Mouse (Mus musculus) embryonic stem cell, embryonic (primary cell): ENCODE data around the gene Plekhh3.

Experiments
- CTCF ChIA-PET, 4 experiments: fragments of 300-600 bp in 2 of 4; fragments of 350-600 bp in 2 of 4; sonication (Branson Sonifier 250); formaldehyde crosslinking; loops; one replicate each; lab custom pipeline; 2022; ENCODE audit warnings: inconsistent platforms in 2 of 4; lab: Charles Lee
- POLR2A ChIA-PET, 4 experiments: fragments of 300-600 bp in 2 of 4; fragments of 350-600 bp in 2 of 4; sonication (Branson Sonifier 250); formaldehyde crosslinking; loops; one replicate each; lab custom pipeline; 2022; ENCODE audit warnings: antibody characterized with exemption in 4 of 4, inconsistent platforms in 1 of 4; lab: Charles Lee

The Plekhh3 gene

DNA sequence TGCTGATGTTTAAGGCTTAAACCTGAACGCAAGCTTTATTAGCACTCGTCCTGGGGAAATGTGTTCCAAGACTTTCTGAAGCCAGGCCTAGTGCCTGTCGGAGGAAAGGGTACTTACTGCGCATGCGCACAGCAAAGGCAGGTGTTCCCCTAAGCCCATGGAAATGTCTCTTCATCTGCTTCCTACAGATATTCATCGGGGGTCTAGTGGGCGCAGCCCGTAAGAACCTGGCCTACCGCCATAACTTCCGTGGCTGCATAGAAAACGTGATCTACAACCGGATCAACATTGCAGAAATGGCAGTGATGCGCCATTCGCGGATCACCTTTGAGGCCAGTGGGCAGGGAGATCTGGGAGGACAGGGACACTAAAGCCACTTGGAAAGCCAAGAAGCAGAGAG, 8.2 kb upstream of the Plekhh3 start:
- ChIA-PET POLR2A (interaction anchor here in 2 of 4 experiments (0.8 to 4.0 kb wide), 6 partner anchors 14 to 123 kb away, joined by 3 to 20 read pairs (median 4); partner anchors contain the start of genes Becn1 (in 2 of the 2) and Coasy (in 1 of the 2)), CTCF (interaction anchor here in 3 of 4 experiments (0.7 to 3.5 kb wide), 6 partner anchors 12 to 822 kb away, joined by 3 to 33 read pairs (median 4); no protein-coding TSS in a partner anchor)

DNA sequence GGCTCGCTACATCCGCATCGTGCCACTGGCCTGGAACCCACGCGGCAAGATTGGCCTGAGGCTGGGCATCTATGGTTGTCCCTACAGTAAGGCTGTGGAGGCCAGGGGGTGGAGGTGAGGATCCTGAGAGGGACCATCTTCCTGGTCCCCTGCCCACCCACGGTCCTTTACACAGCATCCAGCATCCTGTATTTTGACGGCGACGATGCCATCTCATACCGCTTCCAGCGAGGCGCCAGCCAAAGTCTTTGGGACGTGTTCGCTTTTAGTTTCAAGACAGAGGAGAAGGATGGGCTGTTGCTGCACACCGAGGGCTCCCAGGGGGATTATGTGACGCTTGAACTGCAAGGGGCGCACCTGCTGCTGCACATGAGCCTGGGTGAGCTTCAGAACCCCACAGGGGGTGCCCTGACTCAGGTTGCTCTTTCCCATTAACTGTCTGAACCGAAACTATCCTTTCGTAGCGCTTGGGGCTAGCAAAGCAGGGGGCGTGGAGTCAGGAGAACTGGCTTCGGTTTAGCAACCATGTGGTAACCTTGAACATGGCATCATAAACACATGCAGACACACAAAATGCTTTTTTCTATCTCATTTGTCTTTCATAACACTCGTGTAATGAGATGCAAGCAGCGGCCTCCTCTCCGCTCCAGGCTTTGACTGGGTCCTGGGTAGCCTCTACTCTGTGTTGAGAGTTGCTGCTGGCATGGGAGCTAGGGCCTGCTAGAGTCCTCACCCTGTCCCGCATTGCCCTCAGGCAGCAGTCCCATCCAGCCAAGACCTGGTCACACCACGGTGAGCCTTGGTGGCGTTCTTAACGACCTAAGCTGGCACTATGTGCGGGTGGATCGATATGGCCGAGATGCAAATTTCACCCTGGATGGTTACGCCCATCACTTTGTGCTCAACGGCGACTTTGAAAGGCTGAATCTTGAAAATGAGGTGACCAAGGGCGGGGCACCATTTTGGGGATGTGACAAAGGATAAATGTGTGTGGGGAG, 7.2 kb upstream of the Plekhh3 start:
- ChIA-PET CTCF (interaction anchor here in 3 of 4 experiments (0.5 to 8.3 kb wide), 24 partner anchors 12 to 221 kb away, joined by 3 to 135 read pairs (median 7); partner anchors contain the start of genes Becn1 (in 1 of the 3), Mlx (in 1 of the 3), Psmc3ip (in 1 of the 3) and Wnk4 (in 1 of the 3)), POLR2A (interaction anchor here (0.6 to 4.0 kb wide), 11 partner anchors 13 to 1939 kb away, joined by 3 to 20 read pairs (median 3); partner anchors contain the start of genes Becn1 (in 2 of the 4), Coasy (in 1 of the 4), Psmc3ip (in 1 of the 4) and Rpl27 (in 1 of the 4))

- POLR2A ChIA-PET, result interaction anchor here in 3 of 4 experiments (0.6 to 4.0 kb wide), 51 partner anchors 11 to 564 kb away, joined by 3 to 20 read pairs (median 4); partner anchors contain the start of genes Psmc3ip (in 3 of the 3), Rpl27 (in 3 of the 3), Becn1 (in 2 of the 3) and Naglu (in 2 of the 3)
Observed at GRCm38 (mm10) chr11:101176933-101177773, 6.0 kb upstream of the Plekhh3 start.

GRCm38 (mm10) chr11:101176117-101176691, 5.1 kb upstream of the Plekhh3 start:
- ChIA-PET POLR2A (interaction anchor here (0.6 to 4.0 kb wide), 45 partner anchors 9 to 563 kb away, joined by 3 to 20 read pairs (median 4); partner anchors contain the start of genes Rpl27 (in 3 of the 4), Becn1 (in 2 of the 4), Naglu (in 2 of the 4) and Psmc3ip (in 2 of the 4)), CTCF (interaction anchor here (0.6 to 8.3 kb wide), 118 partner anchors 8 to 536 kb away, joined by 3 to 135 read pairs (median 5); partner anchors contain the start of genes Becn1 (in 4 of the 4), Psmc3ip (in 4 of the 4), Cntd1 (in 2 of the 4) and Coa3 (in 2 of the 4))

More at GRCm38 (mm10) chr11:101176933-101177773, 6.0 kb upstream of the Plekhh3 start:
- CTCF ChIA-PET, result interaction anchor here (0.6 to 8.3 kb wide), 128 partner anchors 8 to 537 kb away, joined by 3 to 135 read pairs (median 4); partner anchors contain the start of genes Becn1 (in 4 of the 4), Psmc3ip (in 4 of the 4), Cntd1 (in 2 of the 4) and Coa3 (in 2 of the 4)

DNA sequence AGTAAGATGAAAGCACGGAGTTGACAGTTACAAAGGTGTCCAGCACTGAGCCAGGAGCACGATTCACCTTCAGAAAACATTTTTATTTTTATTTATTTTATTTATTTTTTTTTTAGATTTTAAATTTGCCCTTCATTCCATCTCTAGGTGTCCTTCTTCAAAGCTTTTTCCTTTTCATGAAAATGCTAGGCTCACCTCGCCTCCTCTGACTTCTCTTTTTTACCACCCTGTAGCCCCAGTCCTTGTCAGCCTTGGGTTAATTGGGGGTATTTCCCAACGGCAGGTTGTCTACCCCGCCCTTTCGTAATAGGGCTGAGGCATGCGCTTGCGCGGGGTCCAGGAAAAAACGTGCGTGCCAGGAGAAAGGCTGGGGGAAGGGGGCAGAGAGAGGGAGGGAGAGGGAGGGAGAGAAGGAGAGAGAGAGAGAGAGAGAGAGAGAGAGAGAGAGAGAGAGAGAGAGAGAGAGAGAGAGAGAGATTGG, 4.5 kb upstream of the Plekhh3 start:
- CTCF ChIA-PET, result interaction anchor here (0.6 to 8.3 kb wide), 71 partner anchors 8 to 505 kb away, joined by 3 to 135 read pairs (median 6); partner anchors contain the start of genes Becn1 (in 2 of the 4), Naglu (in 2 of the 4), Psmc3ip (in 2 of the 4) and Cavin1 (in 1 of the 4)
- POLR2A ChIA-PET, result interaction anchor here (0.6 to 4.0 kb wide), 24 partner anchors 8 to 281 kb away, joined by 3 to 20 read pairs (median 5); partner anchors contain the start of genes Rpl27 (in 2 of the 4), Becn1 (in 1 of the 4), Cntd1 (in 1 of the 4) and Coa3 (in 1 of the 4)

DNA sequence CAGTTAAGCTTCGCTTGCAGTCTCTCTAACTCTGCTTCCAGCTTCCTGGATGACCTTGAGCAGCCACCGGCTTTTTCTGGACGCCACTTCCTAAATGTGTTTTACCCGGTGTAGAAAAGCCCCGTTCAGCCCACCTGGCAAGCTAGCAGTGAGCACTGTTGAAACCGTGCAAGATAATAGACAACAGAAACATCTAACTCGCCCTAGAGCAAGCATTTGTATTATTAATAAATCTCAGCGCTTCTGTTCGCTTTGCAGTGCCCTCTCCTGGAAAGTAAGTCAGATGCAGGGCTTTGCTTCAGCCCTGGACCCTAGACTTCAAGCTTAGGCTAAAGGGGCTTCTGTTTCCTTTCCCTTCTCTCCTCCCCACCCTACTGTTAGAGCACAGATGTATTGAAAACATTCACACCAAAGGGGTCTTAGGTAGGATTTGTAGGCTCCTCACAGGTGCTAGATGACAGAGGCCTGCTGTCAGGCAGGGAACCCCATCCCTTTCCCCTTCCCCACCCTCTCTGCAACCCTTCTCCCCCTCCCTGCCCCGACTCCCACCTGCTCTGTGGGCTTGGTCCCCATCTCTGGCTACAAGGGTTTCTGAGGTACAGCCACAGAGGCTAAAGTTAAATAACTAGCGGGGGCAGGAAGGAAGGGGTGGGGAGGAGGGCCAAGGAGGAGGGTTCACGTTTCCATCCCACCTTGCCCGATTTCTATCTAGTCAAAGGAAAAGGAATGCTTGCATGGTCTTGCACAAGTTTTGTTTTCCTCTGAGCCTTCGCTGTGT, 3.9 kb upstream of the Plekhh3 start, which contains the start of gene Ccr10:
Gene Ccr10 (minus strand): TSS at position 593 of the 778 bp plus-strand sequence.
- CTCF ChIA-PET, result interaction anchor here in 3 of 4 experiments (0.6 to 8.3 kb wide), 14 partner anchors 11 to 342 kb away, joined by 3 to 135 read pairs (median 6); partner anchors contain the start of genes Coasy (in 1 of the 3), Psmc3ip (in 1 of the 3), Retreg3 (in 1 of the 3) and Tubg1 (in 1 of the 3)
- POLR2A ChIA-PET, result interaction anchor here in 2 of 4 experiments (1.1 to 4.6 kb wide), 10 partner anchors 10 to 267 kb away, joined by 3 to 23 read pairs (median 5); partner anchors contain the start of genes Retreg3 (in 1 of the 2), Rpl27 (in 1 of the 2) and Tubg1 (in 1 of the 2)

DNA sequence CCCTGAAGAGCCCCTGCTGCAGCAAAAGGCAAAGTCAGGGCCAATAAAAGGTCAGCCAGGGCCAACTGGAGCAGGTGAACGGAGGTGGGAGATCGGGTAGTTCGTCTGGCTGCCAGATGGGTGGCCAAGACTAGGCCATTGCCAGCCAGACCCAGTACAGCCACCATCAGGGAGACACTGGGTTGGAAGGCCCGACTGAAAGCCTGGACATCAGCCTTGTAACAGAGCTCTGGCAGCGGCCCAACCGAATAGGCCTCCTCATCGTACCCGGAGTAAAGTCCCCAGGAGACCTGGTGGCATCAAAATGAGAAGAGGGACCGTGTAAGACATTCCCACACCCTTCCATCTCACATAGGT, 3.2 kb upstream of the Plekhh3 start:
- ChIA-PET POLR2A (interaction anchor here in 2 of 4 experiments (1.1 to 4.6 kb wide), 9 partner anchors 11 to 268 kb away, joined by 3 to 23 read pairs (median 4); partner anchors contain the start of genes Mlx (in 1 of the 2), Retreg3 (in 1 of the 2), Rpl27 (in 1 of the 2) and Tubg1 (in 1 of the 2)), CTCF (interaction anchor here in 2 of 4 experiments (0.7 to 8.3 kb wide), 12 partner anchors 10 to 342 kb away, joined by 3 to 135 read pairs (median 5); partner anchors contain the start of genes Coasy (in 1 of the 2), Ezh1 (in 1 of the 2), Retreg3 (in 1 of the 2) and Tubg1 (in 1 of the 2))

- ChIA-PET POLR2A (interaction anchor here in 2 of 4 experiments (0.7 to 4.6 kb wide), 13 partner anchors 10 to 350 kb away, joined by 3 to 23 read pairs (median 3); partner anchors contain the start of genes Retreg3 (in 2 of the 2), Tubg1 (in 2 of the 2), Mlx (in 1 of the 2) and Rpl27 (in 1 of the 2)), CTCF (interaction anchor here in 2 of 4 experiments (0.7 to 8.3 kb wide), 12 partner anchors 10 to 206 kb away, joined by 3 to 135 read pairs (median 5); partner anchors contain the start of genes Coasy (in 1 of the 2), Ezh1 (in 1 of the 2), Retreg3 (in 1 of the 2) and Tubg1 (in 1 of the 2))
Observed at GRCm38 (mm10) chr11:101173631-101174388, 2.7 kb upstream of the Plekhh3 start.

GRCm38 (mm10) chr11:101173112-101173511, 2.0 kb upstream of the Plekhh3 start:
- ChIA-PET CTCF (interaction anchor here in 3 of 4 experiments (0.6 to 8.3 kb wide), 7 partner anchors 9 to 285 kb away, joined by 3 to 135 read pairs (median 8); no protein-coding TSS in a partner anchor), POLR2A (interaction anchor here in 3 of 4 experiments (0.7 to 4.6 kb wide), 15 partner anchors 9 to 350 kb away, joined by 3 to 23 read pairs (median 3); partner anchors contain the start of genes Retreg3 (in 2 of the 3), Tubg1 (in 2 of the 3), Mlx (in 1 of the 3) and Psmc3ip (in 1 of the 3))

DNA sequence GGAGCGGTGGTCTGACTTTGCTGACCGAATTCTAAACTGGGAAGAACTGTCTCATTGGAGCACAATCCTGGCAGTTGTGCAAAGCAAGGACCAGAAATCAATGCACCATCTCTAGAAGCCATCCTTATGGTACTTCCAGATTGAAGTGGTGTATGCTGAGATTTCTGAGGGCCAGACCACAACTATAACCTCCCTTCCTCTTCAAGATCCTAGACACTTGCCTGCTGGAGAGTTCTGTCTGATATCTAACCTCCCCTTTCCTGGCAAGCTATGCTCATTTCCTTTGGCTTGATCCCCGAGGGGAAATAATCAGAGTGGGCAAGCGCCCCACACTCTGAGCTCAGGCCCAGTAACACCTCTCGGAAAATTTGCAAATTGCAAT, 1.3 kb upstream of the Plekhh3 start:
- ChIA-PET POLR2A (interaction anchor here in 3 of 4 experiments (0.8 to 4.6 kb wide), 19 partner anchors 9 to 852 kb away, joined by 3 to 23 read pairs (median 5); partner anchors contain the start of genes Psmc3ip (in 2 of the 3), Retreg3 (in 2 of the 3), Stat3 (in 2 of the 3) and Tubg1 (in 2 of the 3)), CTCF (interaction anchor here (0.6 to 8.3 kb wide), 13 partner anchors 8 to 189 kb away, joined by 3 to 135 read pairs (median 4); partner anchors contain the start of gene Coasy (in 1 of the 4))

GRCm38 (mm10) chr11:101171721-101172433, 726 bp upstream of the Plekhh3 start:
- CTCF ChIA-PET, result interaction anchor here (0.6 to 8.3 kb wide), 34 partner anchors 8 to 629 kb away, joined by 3 to 135 read pairs (median 4); partner anchors contain the start of genes Psmc3ip (in 2 of the 4), Becn1 (in 1 of the 4), Coasy (in 1 of the 4) and Retreg3 (in 1 of the 4)

GRCm38 (mm10) chr11:101170354-101170810, 769 bp downstream of the Plekhh3 start, which contains the start of gene Cntnap1:
TSS of gene Cntnap1 (plus strand) at chr11:101170523.
- ChIA-PET CTCF (interaction anchor here (0.6 to 8.3 kb wide), 12 partner anchors 9 to 272 kb away, joined by 3 to 135 read pairs (median 4); partner anchors contain the start of genes Psmc3ip (in 1 of the 4) and Rpl27 (in 1 of the 4)), POLR2A (interaction anchor here in 3 of 4 experiments (0.5 to 4.6 kb wide), 36 partner anchors 7 to 594 kb away, joined by 3 to 27 read pairs (median 4); partner anchors contain the start of genes Stat3 (in 3 of the 3), Coasy (in 2 of the 3), Retreg3 (in 2 of the 3) and Rpl27 (in 2 of the 3))

More at GRCm38 (mm10) chr11:101171721-101172433, 726 bp upstream of the Plekhh3 start:
- POLR2A ChIA-PET, result interaction anchor here (0.5 to 4.6 kb wide), 78 partner anchors 8 to 852 kb away, joined by 3 to 27 read pairs (median 4); partner anchors contain the start of genes Rpl27 (in 3 of the 4), Stat3 (in 3 of the 4), Tubg2 (in 3 of the 4) and Coasy (in 2 of the 4)
